Mouse (Mus musculus) stomach, embryonic 16.5 days (tissue): ENCODE measurements around the gene Nub1. TPM values are rescaled to one million over a fixed set of nuclear protein-coding genes. Genes with fewer than 3 reads are reported as not detected.
A peak's percentile ranks its signal among the peaks of the same experiment; 100 is the strongest.
"Not testable (repeated sequence)": the region's sequence is repeated elsewhere in the genome, so short reads cannot be mapped to it uniquely, and the experiment has no call there.

Experiments
- ATAC-seq: fragments of 200-750 bp; cut with Nextera tagmentation; 2 replicates; pipeline ENCODE4 v1.8.0; 2017; ENCODE audit warnings: moderate number of reproducible peaks, moderate TSS enrichment; ENCODE audit not compliant: insufficient read depth, low FRiP score
- H3K27ac ChIP-seq: fragments of 300-500 bp; sonication (generic); 2 replicates; pipeline ENCODE4 v1.5.1; 2014; ENCODE audit warnings: low read length
- H3K27me3 ChIP-seq: fragments of 300-500 bp; sonication (generic); 2 replicates; pipeline ENCODE4 v1.6.1; 2014; ENCODE audit warnings: low read length, control low read depth, mixed read lengths; ENCODE audit not compliant: control insufficient read depth, insufficient read depth
- H3K36me3 ChIP-seq: fragments of 300-500 bp; sonication (generic); 2 replicates; pipeline ENCODE4 v1.6.1; 2014; ENCODE audit warnings: low read length; ENCODE audit not compliant: control insufficient read depth, insufficient read depth
- H3K4me1 ChIP-seq: fragments of 300-500 bp; sonication (generic); 2 replicates; pipeline ENCODE4 v1.6.1; 2014; ENCODE audit warnings: low read length, control low read depth, mixed read lengths; ENCODE audit not compliant: control insufficient read depth, insufficient read depth
- H3K4me2 ChIP-seq: fragments of 300-500 bp; sonication (generic); 2 replicates; pipeline ENCODE4 v1.6.1; 2014; ENCODE audit warnings: low read depth, low read length, mixed read lengths
- H3K4me3 ChIP-seq: fragments of 300-500 bp; sonication (generic); replicated peaks from 2 replicates; pipeline ENCODE4 v1.5.1; 2014; ENCODE audit warnings: mild to moderate bottlenecking, low read length
- H3K9ac ChIP-seq: fragments of 300-500 bp; sonication (generic); 2 replicates; pipeline ENCODE4 v1.6.1; 2014; ENCODE audit warnings: low read length
- H3K9me3 ChIP-seq: fragments of 300-500 bp; sonication (generic); replicated peaks from 2 replicates; pipeline ENCODE4 v1.6.1; 2016; ENCODE audit warnings: low read length, control low read depth; ENCODE audit not compliant: control insufficient read depth
- WGBS: fragments of 180-500 bp; shearing (Covaris S2); extraction: QIAGEN DNeasy Blood & Tissue Kit; methylation state at CpG from one replicate; pipeline ENCODE4 v1.1.7; 2014; 5-methylcytosine and 5-hydroxymethylcytosine counted together
- polyA plus RNA-seq: library from polyadenylated mRNA; unstranded; fragments of >200 nt; fragmentation: Nextera tagmentation; extraction: Ambion mirVana; gene quantifications from 2 replicates; pipeline ENCODE4 v1.2.1, GENCODE M21; 2015

Nub1 gene
- polyA plus RNA-seq, 1 experiment from 2014 or later: 31.9 TPM

GRCm38 (mm10) chr5:24684578-24685365 is 560 bp upstream of the Nub1 start:
- Histone ChIP-seq H3K9ac (peak overlapping the region; percentile 77), H3K4me1 (0 out of 2 replicates have a peak, but pooled peaks cover 7% of the 10 kb centered on the region), H3K36me3 (no peaks in the 10 kb centered on the region), H3K4me2 (peak overlapping the region; percentile 76), H3K27me3 (no peaks in the 10 kb centered on the region), H3K27ac (peak overlapping the region; percentile 99), H3K4me3 (peak overlapping the region; percentile 47), H3K9me3 (no peaks in the 10 kb centered on the region)
- 15% methylated on average over 16 of the region's 16 CpGs for WGBS
- peak; percentile 7; the same call in 1 of the 2 replicates for ATAC-seq

- peak overlapping the region; percentile 90 for H3K27ac ChIP-seq
- H3K4me2 ChIP-seq: peak overlapping the region; percentile 56
- no peaks in the 10 kb centered on the region; the same call in 1 of the 2 replicates for H3K36me3 ChIP-seq
- no peaks in the 10 kb centered on the region for H3K27me3 ChIP-seq
- under 1% methylated on average over 15 of the region's 15 CpGs for WGBS
- peak overlapping the region; percentile 95 for H3K4me3 ChIP-seq
- no peak for ATAC-seq
- H3K9ac ChIP-seq: peak overlapping the region; percentile 80
- H3K4me1 ChIP-seq: 0 out of 2 replicates have a peak, but pooled peaks cover 7% of the 10 kb centered on the region
- H3K9me3 ChIP-seq: no peaks in the 10 kb centered on the region
Observed at GRCm38 (mm10) chr5:24686176-24686575, 844 bp downstream of the Nub1 start.

DNA sequence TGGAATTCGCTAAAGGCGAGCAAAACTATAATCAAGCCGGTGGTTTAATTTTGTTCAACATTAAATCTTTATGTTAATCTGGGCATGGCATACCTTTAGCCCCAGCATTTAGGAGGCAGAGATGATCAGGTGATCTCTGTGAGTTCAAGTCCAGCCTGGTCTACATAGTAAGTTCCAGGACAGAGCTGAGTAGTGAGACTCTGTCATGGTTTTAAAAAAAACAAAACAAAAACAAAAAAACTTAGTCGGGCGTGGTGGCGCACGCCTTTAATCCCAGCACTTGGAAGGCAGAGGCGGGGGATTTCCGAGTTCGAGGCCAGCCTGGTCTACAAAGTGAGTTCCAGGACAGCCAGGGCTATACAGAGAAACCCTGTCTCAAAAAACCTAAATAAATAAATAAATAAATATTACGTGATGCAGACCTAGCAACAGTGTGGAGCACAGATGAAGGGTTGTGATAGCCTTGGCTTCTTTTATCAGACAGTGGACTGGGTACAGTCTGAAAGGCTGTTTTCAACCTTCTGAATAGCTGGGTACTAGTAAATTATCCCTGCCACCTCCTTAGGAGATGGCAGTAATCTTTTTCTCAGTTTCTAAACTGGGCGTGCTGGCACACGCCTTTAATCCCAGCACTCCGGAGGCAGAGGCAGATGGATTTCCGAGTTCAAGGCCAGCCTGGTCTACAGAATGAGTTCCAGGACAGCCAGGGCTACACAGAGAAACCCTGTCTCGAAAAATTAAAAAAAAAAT is 1.5 kb downstream of the Nub1 start:
- H3K4me2 ChIP-seq: peak overlapping the region; percentile 56
- peak overlapping the region; percentile 33; the same call in 1 of the 2 replicates for H3K27ac ChIP-seq
- peak overlapping the region; percentile 38; the same call in 1 of the 2 replicates for H3K9ac ChIP-seq
- H3K36me3 ChIP-seq, ATAC-seq, H3K27me3 ChIP-seq, H3K4me1 ChIP-seq, H3K9me3 ChIP-seq: not testable (repeated sequence)
- peak overlapping the region; percentile 95 for H3K4me3 ChIP-seq
- WGBS: 74% methylated on average over 16 of the region's 16 CpGs

DNA sequence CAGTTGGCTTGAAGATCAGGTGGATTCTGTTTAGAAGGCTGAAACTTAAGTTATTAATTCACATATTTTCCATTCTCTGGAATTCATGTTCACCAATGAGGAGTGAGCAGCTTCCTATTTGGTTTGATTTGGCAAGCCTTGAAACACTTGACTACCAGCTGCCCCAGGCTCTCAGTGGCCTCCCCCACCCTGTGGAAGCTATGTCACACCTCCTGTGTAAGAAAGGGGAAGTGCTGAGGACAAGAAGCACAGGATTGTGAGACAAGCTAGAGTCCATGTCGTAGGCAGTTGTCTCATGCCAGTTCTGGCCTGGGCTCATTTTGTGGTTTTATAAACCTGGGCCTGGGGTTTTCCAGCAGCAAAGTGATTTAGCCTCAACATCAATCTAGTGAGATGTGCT is 2.4 kb downstream of the Nub1 start:
- 68% methylated on average over 1 of the region's 1 CpGs for WGBS
- no peaks in the 10 kb centered on the region for H3K27me3 ChIP-seq
- H3K27ac ChIP-seq: no peak overlapping the region
- no peaks in the 10 kb centered on the region for H3K9me3 ChIP-seq
- peaks cover 3% of the 10 kb centered on the region for H3K36me3 ChIP-seq
- H3K4me1 ChIP-seq: 0 out of 2 replicates have a peak, but pooled peaks cover 7% of the 10 kb centered on the region
- no peak overlapping the region for H3K4me3 ChIP-seq
- no peak overlapping the region for H3K4me2 ChIP-seq
- no peak overlapping the region for H3K9ac ChIP-seq
- ATAC-seq: no peak

GRCm38 (mm10) chr5:24696704-24697103 is 11.4 kb downstream of the Nub1 start:
- H3K4me2 ChIP-seq: no peak overlapping the region
- ATAC-seq: no peak
- H3K9ac ChIP-seq: no peak overlapping the region
- no peak overlapping the region for H3K27ac ChIP-seq
- peaks cover 29% of the 10 kb centered on the region for H3K36me3 ChIP-seq
- no peaks in the 10 kb centered on the region for H3K9me3 ChIP-seq
- no peaks in the 10 kb centered on the region for H3K27me3 ChIP-seq
- WGBS: 81% methylated on average over 3 of the region's 3 CpGs
- no peaks in the 10 kb centered on the region for H3K4me1 ChIP-seq
- H3K4me3 ChIP-seq: no peak overlapping the region

DNA sequence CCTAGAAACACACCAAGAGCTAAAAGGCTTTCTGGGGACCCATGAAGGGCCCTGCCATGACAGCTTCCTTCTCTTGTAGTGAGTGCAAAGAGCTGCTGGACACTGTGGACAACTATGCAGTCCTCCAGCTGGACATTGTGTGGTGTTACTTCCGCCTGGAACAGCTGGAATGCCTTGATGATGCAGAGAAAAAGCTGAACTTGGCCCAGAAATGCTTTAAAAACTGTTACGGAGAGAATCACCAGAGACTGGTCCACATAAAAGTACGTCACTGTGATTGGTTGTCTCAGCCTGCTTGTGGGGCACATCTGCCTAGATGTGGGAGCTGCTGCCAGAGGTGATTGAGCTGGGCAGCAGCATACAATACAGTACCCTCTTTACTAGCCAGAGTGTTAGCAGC is 15.9 kb downstream of the Nub1 start:
- Histone ChIP-seq H3K27me3 (no peaks in the 10 kb centered on the region), H3K36me3 (peaks cover 23% of the 10 kb centered on the region), H3K9ac (no peak overlapping the region), H3K4me3 (no peak overlapping the region), H3K9me3 (no peaks in the 10 kb centered on the region), H3K27ac (peak overlapping the region; percentile 54; the same call in 1 of the 2 replicates), H3K4me2 (no peak overlapping the region), H3K4me1 (no peaks in the 10 kb centered on the region)
- no peak for ATAC-seq
- 67% methylated on average over 3 of the region's 3 CpGs for WGBS

DNA sequence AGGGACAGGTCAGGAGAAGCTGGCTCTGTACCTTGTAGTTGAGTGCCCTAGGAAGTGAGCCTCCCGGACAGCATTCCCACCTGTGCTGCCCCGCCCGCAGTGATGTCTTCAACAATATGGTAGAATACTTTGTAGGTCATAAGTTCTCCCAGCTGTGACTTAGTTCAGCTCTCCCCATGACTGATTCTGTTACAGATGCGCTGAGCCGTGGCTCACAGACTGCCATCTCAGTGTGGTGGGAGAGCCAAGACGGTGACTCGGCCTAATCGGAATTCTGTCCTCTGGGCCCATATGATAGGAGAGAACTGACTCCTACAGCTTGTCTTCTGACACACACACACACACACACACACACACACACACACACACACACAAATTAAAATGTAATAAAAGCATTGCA is 19.3 kb downstream of the Nub1 start:
- Histone ChIP-seq H3K27me3 (no peaks in the 10 kb centered on the region), H3K9me3 (no peaks in the 10 kb centered on the region), H3K9ac (no peak overlapping the region), H3K36me3 (peaks cover 22% of the 10 kb centered on the region), H3K27ac (no peak overlapping the region), H3K4me2 (no peak overlapping the region), H3K4me1 (no peaks in the 10 kb centered on the region), H3K4me3 (no peak overlapping the region)
- no peak for ATAC-seq
- 87% methylated on average over 8 of the region's 8 CpGs for WGBS

DNA sequence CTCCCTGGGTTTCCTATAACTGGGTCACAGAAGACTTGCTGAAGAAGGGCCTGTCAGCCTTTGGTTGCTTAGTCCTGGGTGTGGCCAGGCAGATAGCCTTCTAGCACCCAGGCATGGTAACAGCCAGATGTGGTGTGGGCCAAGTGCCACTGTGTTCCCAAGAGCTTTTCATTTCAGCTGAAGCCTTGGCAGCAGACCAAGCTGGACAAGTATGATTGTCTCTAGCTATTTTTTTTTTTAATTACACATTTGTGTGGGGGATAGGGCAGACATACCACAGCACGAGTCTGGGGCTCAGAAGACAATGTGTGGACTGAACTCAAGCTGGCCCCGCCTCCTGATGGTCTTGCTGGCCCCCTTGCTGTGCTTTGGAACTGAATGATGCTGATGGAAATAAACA is 24.6 kb downstream of the Nub1 start:
- ATAC-seq: no peak
- H3K4me1 ChIP-seq: no peaks in the 10 kb centered on the region
- no peaks in the 10 kb centered on the region; the same call in 1 of the 2 replicates for H3K9me3 ChIP-seq
- H3K36me3 ChIP-seq: peaks cover 24% of the 10 kb centered on the region
- 62% methylated on average over 2 of the region's 2 CpGs for WGBS
- H3K4me3 ChIP-seq: no peak overlapping the region
- H3K9ac ChIP-seq: no peak overlapping the region
- H3K4me2 ChIP-seq: no peak overlapping the region
- H3K27me3 ChIP-seq: no peaks in the 10 kb centered on the region
- no peak overlapping the region for H3K27ac ChIP-seq

DNA sequence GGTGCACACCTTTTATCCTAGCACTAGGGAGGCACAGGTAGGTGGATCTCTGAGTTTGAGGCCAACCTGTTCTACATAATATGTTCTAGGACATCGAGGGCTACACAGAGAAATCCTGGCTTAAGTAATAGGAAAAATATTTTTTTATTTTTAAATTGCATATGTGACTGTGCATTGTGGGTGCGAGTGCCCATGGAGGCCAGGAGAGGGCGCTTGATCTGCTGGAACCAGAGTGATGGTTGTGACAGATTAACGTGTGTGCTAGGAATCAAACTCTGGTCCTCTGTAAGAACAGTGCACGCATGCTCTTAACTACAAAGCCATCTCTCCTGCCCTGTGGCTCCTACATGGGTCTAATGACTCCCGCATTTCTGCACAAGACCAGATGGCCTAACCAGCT is 26.3 kb downstream of the Nub1 start:
- no peak overlapping the region for H3K4me2 ChIP-seq
- no peaks in the 10 kb centered on the region for H3K4me1 ChIP-seq
- no peak for ATAC-seq
- H3K27me3 ChIP-seq: no peaks in the 10 kb centered on the region
- WGBS: 96% methylated on average over 6 of the region's 6 CpGs
- H3K9ac ChIP-seq: no peak overlapping the region
- H3K27ac ChIP-seq: no peak overlapping the region
- no peak overlapping the region for H3K4me3 ChIP-seq
- peaks cover 19% of the 10 kb centered on the region for H3K36me3 ChIP-seq
- H3K9me3 ChIP-seq: no peaks in the 10 kb centered on the region; the same call in 1 of the 2 replicates
